Mouse (Mus musculus) forebrain, embryonic 11.5 days (tissue): ENCODE results near the gene Slc35a1. TPM values are rescaled to one million over a fixed set of nuclear protein-coding genes. Genes with fewer than 3 reads are reported as not detected.
"Not testable (repeated sequence)": the region's sequence is repeated elsewhere in the genome, so short reads cannot be mapped to it uniquely, and the experiment has no call there.

Experiments
- ATAC-seq: fragments of 200-750 bp; cut with Nextera tagmentation; replicated peaks from 2 replicates; pipeline ENCODE4 v1.8.0; 2017; ENCODE audit warnings: moderate TSS enrichment; ENCODE audit not compliant: low FRiP score
- DNase-seq: peaks from one replicate; pipeline ENCODE4 v3.0.0-alpha.2; 2017; ENCODE audit warnings: low spot score
- H3K27ac ChIP-seq: fragments of 300-500 bp; sonication (generic); 2 replicates; pipeline ENCODE4 v1.5.1; 2014; ENCODE audit warnings: low read depth, low read length
- H3K27me3 ChIP-seq: fragments of 300-500 bp; sonication (generic); 2 replicates; pipeline ENCODE4 v1.6.1; 2014; ENCODE audit warnings: mild to moderate bottlenecking, low read length, mixed read lengths; ENCODE audit not compliant: control insufficient read depth, insufficient read depth
- H3K36me3 ChIP-seq: fragments of 300-500 bp; sonication (generic); 2 replicates; pipeline ENCODE4 v1.6.1; 2014; ENCODE audit warnings: mild to moderate bottlenecking, low read length, moderate library complexity, mixed read lengths; ENCODE audit not compliant: control insufficient read depth, insufficient read depth
- H3K4me1 ChIP-seq: fragments of 300-500 bp; sonication (generic); replicated peaks from 2 replicates; pipeline ENCODE4 v1.6.1; 2014; ENCODE audit warnings: low read length, mixed read lengths; ENCODE audit not compliant: control insufficient read depth, insufficient read depth
- H3K4me2 ChIP-seq: fragments of 300-500 bp; sonication (generic); 2 replicates; pipeline ENCODE4 v1.6.1; 2014; ENCODE audit warnings: low read depth, mild to moderate bottlenecking, low read length, moderate library complexity, mixed read lengths; ENCODE audit not compliant: severe bottlenecking
- H3K4me3 ChIP-seq: fragments of 300-500 bp; sonication (generic); 2 replicates; pipeline ENCODE4 v1.5.1; 2014; ENCODE audit warnings: low read depth, low read length
- H3K9ac ChIP-seq: fragments of 300-500 bp; sonication (generic); 2 replicates; pipeline ENCODE4 v1.6.1; 2014; ENCODE audit warnings: low read length
- H3K9me3 ChIP-seq: fragments of 300-500 bp; sonication (generic); 2 replicates; pipeline ENCODE4 v1.6.1; 2016; ENCODE audit warnings: low read length, mixed read lengths; ENCODE audit not compliant: control insufficient read depth
- WGBS: fragments of 180-500 bp; shearing (Covaris S2); extraction: QIAGEN DNeasy Blood & Tissue Kit; methylation state at CpG from one replicate; pipeline ENCODE4 v1.1.7; 2014; 5-methylcytosine and 5-hydroxymethylcytosine counted together
- polyA plus RNA-seq: library from polyadenylated mRNA; unstranded; fragments of >200 nt; fragmentation: Nextera tagmentation; extraction: Ambion mirVana; gene quantifications from 2 replicates; pipeline ENCODE4 v1.2.1, GENCODE M21; 2014

Slc35a1 gene
- polyA plus RNA-seq, result 53.7 and 62.9 TPM in 2 replicates

DNA sequence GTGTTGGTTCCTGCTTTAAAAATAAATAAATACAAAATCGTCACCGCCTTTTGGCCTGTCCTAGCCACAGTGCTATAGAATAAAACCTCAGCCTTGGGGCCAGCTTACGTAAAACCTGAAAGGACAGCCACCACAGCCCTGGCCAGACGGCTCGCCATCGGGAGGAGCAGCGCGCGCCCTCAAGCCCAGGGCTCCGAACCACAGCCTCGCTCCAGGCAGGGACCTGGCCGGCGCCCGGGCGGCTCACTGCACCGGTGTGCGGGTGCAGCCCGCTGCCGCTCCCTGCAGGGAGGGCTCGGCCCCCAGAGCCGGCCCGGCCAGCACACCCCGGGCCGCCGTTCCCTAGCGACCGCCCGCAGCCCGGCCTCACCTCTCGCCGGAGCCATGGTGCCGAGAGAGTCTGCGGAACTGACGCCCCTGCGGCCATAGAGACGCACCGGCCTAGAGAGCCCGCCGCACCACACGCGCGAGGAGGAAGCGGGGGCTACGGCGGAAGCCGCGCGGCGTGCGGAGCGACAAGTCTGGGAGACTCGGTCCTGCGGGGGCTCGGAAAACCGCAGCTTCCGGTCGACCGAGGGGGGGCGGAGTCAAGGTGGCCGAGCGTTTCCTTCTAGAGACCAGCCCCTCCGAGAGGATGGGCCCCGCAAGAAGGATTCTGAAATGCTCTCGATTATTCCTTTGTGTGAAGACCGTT lies at the start of gene Slc35a1:
Gene Slc35a1, minus strand, starts transcription at position 565 of the 694 bp plus-strand sequence.
- Histone ChIP-seq H3K4me1 (no peaks in the 10 kb centered on the region), H3K9me3 (no peaks in the 10 kb centered on the region), H3K4me3 (peak within 1 kb of the TSS; percentile 92), H3K27ac (peak within 1 kb of the TSS; percentile 92), H3K4me2 (peak within 1 kb of the TSS; percentile 50), H3K36me3 (no peaks in the 10 kb centered on the region; the same call in 1 of the 2 replicates), H3K9ac (peak within 1 kb of the TSS; percentile 96), H3K27me3 (no peaks in the 10 kb centered on the region)
- DNase-seq (peak; percentile 95), ATAC-seq (peak; percentile 97)
- WGBS, result under 1% methylated on average over 65 of the region's 65 CpGs

DNA sequence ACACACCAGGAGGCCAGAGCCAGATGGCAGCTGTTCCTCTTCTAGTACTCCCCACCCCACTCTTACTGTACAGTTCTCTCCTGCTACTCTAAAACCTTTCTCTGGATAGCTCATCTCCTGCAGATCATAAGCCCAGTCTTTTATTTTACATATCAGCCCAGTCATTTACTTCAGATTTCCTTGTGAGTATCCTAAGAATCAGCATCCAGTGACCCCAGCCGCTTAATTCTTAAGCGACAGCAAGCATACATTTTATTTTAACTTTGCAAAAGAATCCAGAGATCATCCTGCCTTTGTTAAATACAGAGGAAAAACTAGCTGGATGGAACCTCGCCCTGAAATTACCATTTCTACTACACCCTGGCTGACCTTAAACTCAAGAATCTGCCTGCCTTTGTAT lies 47.2 kb upstream of the Slc35a1 start:
- Histone ChIP-seq H3K27ac (no peak overlapping the region), H3K36me3 (no peaks in the 10 kb centered on the region), H3K4me1 (no peaks in the 10 kb centered on the region; the same call in 1 of the 2 replicates), H3K4me2 (no peak overlapping the region), H3K9me3 (no peaks in the 10 kb centered on the region), H3K27me3 (no peaks in the 10 kb centered on the region), H3K9ac (no peak overlapping the region), H3K4me3 (no peak overlapping the region)
- WGBS, result 83% methylated on average over 3 of the region's 3 CpGs
- DNase-seq (no peak), ATAC-seq (no peak)

DNA sequence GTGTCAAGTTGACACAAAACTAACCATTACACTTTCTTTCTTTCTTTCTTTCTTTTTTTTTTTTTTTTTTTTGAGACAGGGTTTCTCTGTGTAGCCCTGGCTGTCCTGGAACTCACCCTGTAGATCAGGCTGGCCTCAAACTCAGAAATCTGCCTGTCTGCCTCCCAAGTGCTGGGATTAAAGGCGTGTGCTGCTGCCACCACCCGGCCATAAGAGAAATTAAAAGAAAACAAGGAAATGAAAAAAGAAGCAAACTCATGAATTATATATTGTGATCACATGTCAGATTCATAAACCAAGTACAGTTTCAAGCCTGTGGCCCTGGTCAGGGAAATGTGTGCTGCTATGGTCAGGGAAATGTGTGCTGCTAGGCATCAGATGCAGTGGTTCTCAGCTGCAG lies 46.2 kb upstream of the Slc35a1 start:
- not testable (repeated sequence) for H3K27me3 ChIP-seq, H3K4me2 ChIP-seq, ATAC-seq, DNase-seq, H3K27ac ChIP-seq, H3K4me1 ChIP-seq, H3K9me3 ChIP-seq, H3K36me3 ChIP-seq, H3K9ac ChIP-seq, H3K4me3 ChIP-seq
- WGBS, result 16% methylated on average over 2 of the region's 2 CpGs

DNA sequence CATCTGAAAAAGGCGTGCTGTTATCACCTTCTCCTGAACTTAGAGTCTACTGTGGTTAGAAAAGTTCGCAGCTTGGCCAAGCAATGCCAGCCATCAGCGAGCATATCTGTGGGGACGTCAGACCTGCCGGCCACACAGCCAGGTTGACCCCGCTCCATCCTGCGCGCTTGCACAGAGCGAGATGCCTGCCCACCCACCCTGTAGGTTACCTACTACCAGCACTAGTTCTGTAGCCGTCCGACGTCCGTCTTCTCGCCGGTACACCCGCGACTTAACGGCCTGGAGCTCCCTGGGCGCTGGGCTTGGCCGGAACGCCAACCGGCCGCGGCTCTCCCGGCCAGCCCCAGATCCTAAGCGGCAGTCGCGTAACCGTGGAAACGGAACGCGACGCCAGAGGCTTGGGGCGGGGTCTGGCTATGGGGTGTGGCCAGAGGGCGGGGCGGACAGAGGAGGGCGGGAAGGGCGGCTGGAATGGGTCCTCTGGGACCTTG lies 42.7 kb upstream of the Slc35a1 start, which contains the start of gene Cfap206:
Gene Cfap206, minus strand, starts transcription at position 356 of the 491 bp plus-strand sequence.
- H3K36me3 ChIP-seq, result no peaks in the 10 kb centered on the region
- H3K4me3 ChIP-seq, result peak within 1 kb of the TSS; percentile 46
- peak; percentile 96 for ATAC-seq
- H3K4me2 ChIP-seq, result peak within 1 kb of the TSS; percentile 89
- under 1% methylated on average over 38 of the region's 38 CpGs for WGBS
- H3K9me3 ChIP-seq, result no peaks in the 10 kb centered on the region
- no peak within 1 kb of the TSS for H3K27ac ChIP-seq
- no peaks in the 10 kb centered on the region; the same call in 1 of the 2 replicates for H3K4me1 ChIP-seq
- no peaks in the 10 kb centered on the region for H3K27me3 ChIP-seq
- DNase-seq, result peak; percentile 91
- peak within 1 kb of the TSS; percentile 48 for H3K9ac ChIP-seq

DNA sequence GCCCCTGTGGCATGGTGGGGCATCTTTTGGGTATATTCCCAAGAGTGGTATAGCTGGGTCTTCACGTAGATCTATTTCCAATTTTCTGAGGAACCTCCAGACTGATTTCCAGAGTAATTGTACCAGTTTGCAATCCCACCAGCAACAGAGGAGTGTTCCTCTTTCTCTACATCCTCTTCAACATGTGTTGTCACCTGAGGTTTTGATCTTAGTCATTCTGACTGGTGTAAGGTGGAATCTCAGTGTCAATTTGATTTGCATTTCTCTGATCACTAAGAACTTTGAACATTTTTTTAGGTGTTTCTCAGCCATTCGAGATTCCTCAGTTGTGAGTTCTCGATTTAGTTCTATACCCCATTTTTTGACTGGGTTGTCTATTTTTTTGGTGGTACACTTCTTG lies 38.5 kb upstream of the Slc35a1 start:
- H3K9ac ChIP-seq, H3K27me3 ChIP-seq, H3K4me1 ChIP-seq, H3K36me3 ChIP-seq, H3K27ac ChIP-seq, ATAC-seq, H3K4me3 ChIP-seq, H3K4me2 ChIP-seq, H3K9me3 ChIP-seq, DNase-seq: not testable (repeated sequence)
- 90% methylated on average over 3 of the region's 3 CpGs for WGBS

DNA sequence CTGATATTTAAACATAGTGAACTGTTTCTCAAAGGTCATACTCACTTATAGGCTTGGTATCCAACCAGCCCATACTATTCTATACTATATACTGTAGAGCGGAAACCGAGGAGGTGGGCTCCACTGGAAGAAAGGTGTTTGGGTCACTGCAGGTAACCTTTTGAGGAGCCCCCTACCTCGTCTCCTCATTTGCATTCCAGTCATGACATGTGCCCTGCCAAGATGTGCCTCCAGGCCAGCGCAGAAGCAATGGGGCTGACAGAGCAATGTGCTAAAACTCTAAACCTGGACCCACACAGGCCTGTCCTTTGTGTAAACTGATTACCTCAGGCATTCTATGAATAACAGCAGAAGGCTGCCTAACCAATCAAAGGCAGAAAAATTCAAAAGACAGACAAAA lies 37.1 kb upstream of the Slc35a1 start:
- Histone ChIP-seq H3K36me3 (no peaks in the 10 kb centered on the region), H3K4me3 (no peak overlapping the region), H3K9me3 (peaks cover 4% of the 10 kb centered on the region; the same call in 1 of the 2 replicates), H3K27ac (no peak overlapping the region), H3K4me1 (no peaks in the 10 kb centered on the region), H3K4me2 (no peak overlapping the region), H3K27me3 (no peaks in the 10 kb centered on the region), H3K9ac (no peak overlapping the region)
- 56% methylated on average over 4 of the region's 4 CpGs for WGBS
- no peak for ATAC-seq
- no peak for DNase-seq

DNA sequence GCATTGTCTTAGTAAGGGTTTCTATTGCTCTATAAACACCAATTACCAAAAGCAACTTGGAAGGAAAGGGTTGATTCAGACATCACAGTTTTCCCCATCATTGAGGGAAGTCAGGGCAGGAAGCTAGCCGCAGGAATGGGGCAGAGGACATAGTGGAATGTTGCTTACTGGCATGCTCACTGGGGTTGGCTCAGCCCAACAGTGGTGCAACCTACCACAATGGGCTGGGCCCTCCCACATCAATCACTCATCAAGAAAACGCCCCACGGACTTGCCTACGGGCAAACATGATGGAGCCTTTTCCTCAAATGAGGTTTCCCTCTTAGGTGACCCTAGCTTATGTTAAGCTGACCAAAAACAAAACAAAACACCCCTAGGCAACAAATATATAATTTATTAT lies 35.9 kb upstream of the Slc35a1 start:
- ATAC-seq, result no peak
- no peak for DNase-seq
- no peaks in the 10 kb centered on the region for H3K27me3 ChIP-seq
- H3K9me3 ChIP-seq, result peaks cover 4% of the 10 kb centered on the region; the same call in 1 of the 2 replicates
- H3K27ac ChIP-seq, result no peak overlapping the region
- no peak overlapping the region for H3K9ac ChIP-seq
- H3K4me2 ChIP-seq, result no peak overlapping the region
- no peaks in the 10 kb centered on the region for H3K4me1 ChIP-seq
- no peaks in the 10 kb centered on the region for H3K36me3 ChIP-seq
- no peak overlapping the region for H3K4me3 ChIP-seq
- WGBS, result 81% methylated on average over 4 of the region's 4 CpGs

DNA sequence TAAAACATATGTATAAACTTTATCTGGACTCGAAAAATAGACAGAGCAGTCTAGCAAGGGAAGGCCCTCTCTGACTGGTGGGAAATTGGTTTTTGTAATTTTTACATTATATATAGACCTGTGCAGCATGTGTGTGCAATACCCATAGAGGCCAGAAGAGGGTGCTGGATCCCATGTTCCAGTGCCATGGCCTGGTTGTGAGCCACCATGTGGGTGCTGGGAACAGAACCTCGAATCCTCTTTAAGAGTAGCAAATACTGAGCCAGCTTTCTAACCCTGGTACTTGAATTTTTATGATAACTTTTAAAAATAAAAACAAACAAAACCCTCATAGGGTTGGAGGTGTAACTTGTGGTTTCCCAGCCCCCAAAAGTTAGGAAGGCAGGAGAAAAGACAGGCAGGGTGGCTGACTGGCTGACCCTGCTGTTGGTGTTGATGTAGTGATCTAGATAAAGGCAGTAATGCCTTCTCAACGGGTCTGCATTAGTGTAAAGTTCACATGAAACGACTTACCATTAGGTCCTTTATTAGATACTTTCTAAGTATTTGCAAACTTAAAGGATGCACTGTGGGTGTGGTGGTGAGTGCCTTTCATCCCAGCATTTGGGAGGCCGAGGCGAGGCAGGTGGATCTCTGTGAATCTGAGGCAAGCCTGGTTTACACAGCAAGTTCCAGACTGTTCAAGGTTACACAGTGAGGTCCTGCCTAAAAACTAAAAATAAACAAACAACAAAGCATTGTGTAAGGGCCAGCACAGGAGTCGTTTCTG lies 33.1 kb upstream of the Slc35a1 start:
- ATAC-seq, result no peak
- WGBS, result 91% methylated on average over 7 of the region's 7 CpGs
- Histone ChIP-seq H3K27me3 (no peaks in the 10 kb centered on the region), H3K4me1 (no peaks in the 10 kb centered on the region), H3K9ac (no peak overlapping the region), H3K4me3 (no peak overlapping the region), H3K4me2 (no peak overlapping the region), H3K27ac (no peak overlapping the region), H3K9me3 (peaks cover 4% of the 10 kb centered on the region; the same call in 1 of the 2 replicates), H3K36me3 (no peaks in the 10 kb centered on the region)
- DNase-seq, result no peak
